Mouse (Mus musculus): ENCODE results near the gene Cdh23.
A peak's percentile ranks its signal among the peaks of the same experiment; 100 is the strongest.

The Cdh23 gene

DNA sequence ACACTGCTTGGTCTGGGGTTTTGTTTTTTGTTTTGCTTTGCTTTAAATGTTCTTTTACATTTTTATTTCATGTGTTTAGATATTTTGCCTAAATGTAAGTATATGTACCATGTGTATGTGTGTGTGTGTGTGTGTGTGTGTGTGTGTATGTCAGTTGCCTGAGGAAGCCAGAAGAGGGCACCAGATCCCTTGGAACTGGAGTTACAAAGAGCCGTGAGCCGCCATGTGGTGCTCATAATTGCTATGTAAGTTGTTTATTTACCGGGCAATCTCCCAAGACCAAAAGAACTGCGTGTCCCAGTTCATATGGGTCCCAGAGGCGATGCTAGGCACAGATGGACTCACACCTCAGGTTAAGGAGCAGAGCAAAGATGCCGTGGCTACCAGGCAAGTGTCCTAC, 214.9 kb downstream of the Cdh23 start:
- DNase-seq (ENCODE audit: low read depth, low spot score) = no peak

GRCm38 (mm10) chr10:60474549-60474948, 221.7 kb downstream of the Cdh23 start:
- DNase-seq (ENCODE audit: low read depth, low spot score) = no peak

- no peak for DNase-seq (ENCODE audit: low read depth, low spot score)
These were observed 222.4 kb downstream of the Cdh23 start for GRCm38 (mm10) chr10:60473782-60474322.

DNA sequence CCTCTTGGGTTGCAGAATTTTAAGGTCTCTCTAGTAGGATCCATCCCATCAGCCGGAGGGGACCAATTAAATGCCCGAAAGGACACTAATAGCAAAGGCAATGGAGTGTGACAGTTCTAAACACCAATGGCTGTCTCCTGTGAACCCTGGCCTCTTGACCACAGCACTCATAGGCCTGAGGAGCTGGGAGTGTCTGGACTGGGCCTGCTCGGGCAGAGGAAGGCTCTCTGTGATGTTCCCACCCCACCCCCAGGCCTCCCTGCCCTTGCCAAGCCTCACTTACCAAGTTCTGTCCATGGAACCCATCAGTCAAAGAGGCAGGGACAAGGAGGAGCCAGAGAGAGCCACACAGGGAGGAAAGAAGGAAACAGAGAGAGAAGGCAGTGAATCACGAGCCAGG, 228.5 kb downstream of the Cdh23 start:
- no peak for DNase-seq (ENCODE audit: low read depth, low spot score)

DNA sequence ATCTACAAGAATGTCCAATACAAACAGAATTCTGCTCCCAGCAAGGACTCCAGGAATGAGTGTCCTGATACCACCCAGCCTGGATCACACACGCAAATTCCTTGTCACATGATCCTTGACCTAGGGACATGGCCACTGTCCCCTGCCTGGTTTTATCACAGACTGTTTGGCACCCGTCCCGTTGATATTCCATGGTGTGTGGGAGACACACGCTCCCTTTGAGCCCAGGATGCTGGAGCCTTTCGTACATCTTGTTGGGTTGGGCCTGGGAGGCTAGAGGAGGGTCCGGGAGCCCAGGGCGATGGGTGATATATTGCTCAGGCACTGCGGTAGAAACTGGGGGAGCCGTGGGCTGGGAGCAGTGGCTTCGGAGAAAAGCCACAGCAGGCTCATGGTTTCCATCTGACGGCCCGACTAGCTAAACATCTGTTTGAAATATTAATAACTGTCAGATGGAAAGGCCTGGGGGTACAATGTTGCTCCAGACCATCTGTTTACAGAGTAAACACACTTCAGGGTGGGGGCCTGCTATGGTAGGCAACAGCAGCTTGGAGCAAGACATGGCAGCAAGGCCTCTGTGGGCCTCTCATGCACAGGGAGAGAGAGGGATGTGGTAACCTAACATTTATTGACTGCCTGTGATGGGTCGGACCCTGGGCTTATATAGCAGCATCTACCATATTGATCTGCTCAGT, 232.2 kb downstream of the Cdh23 start:
- no peak for DNase-seq (ENCODE audit: low read depth, low spot score)

- no peak for DNase-seq (ENCODE audit: low read depth, low spot score)
These were observed 239.5 kb downstream of the Cdh23 start for GRCm38 (mm10) chr10:60456662-60457397.

- DNase-seq (ENCODE audit: low read depth, low spot score) = no peak
These were observed 241.1 kb downstream of the Cdh23 start for GRCm38 (mm10) chr10:60455193-60455592.

DNA sequence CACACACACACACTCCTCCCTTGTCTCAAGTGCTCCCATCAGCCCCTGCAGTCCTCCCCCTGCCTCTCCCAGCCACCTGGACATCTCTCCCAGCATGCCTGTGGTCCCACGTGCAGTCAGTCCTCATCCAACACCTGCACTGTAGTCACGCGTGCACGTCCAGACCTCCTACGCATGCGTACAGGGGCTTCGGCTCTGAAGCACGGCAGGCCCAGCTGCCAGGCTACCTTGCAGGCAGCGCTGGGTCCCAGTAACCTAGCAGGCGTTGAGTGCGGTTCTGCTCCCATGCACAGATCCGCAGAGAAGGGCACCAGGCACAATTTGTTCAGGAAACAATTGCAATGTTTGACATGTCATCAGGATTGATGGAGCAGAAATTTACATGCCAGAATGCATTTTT, 249.1 kb downstream of the Cdh23 start:
- DNase-seq (ENCODE audit: low read depth, low spot score) = no peak

DNA sequence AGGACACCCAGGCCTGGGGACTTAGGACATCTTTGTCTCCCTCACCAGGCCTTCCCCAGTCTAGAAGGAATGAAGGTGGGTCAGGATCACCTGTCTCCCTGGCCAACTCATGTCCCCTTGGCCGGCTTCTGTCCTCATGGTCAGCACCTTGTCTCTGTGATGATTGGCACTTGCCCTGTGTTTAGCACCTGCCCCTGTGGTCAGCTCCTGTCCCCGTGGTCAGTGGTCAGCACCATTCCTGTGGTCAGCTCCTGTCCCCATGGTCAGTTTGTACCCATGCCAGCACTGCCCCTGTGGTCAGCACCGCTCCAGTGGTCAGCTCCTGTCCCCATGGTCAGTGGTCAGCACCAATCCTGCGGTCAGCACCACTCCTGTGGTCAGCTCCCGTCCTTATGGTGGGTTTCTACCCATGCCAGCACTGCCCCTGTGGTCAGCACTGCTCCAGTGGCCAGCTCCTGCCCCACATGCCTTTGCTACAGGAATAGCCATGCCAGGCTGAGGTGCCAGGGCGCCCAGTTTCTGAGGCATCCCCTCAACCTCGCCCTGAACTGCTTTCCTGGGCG, 251.2 kb downstream of the Cdh23 start:
- no peak for DNase-seq (ENCODE audit: low read depth, low spot score)

DNA sequence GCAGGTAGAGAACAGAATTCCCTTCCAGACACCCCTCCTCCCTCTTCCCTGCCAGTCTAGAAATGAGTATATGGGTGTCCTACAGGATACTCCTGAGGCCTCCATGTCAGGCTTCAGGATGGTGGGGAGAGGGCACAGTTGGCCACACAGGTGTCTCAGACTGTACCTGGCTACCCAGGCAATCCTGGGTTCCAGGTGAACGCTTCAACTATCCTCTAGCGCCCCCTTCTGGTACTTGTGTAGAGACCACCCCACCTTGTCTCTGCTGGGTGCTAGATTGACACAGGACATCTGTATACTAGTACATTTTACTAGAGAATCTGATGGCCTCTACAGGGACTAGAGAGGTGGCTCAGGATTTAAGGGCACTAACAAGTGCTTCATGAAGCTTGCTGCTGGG, 253.2 kb downstream of the Cdh23 start:
- DNase-seq (ENCODE audit: low read depth, low spot score) = peak; percentile 69

DNA sequence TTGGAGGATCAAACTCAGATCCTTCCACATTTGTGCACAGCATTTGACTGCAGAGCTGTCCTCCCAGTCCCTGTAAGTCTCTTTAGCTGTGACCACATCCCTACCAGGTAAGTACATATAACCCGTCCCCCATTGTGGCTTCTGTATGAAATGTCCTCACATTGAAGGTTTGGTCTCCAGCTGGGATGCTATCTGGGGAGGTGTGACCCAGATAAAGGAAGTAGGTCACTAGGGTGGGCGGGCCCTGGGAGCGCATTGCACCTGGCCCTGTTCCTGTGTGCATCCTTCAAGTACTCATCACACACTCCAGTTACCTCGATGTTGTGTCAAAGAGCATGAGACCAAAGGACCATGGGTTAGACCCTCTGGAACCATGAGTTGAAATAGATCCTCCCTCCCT, 254.0 kb downstream of the Cdh23 start:
- DNase-seq (ENCODE audit: low read depth, low spot score) = no peak

GRCm38 (mm10) chr10:60432679-60433078, 263.6 kb downstream of the Cdh23 start:
- DNase-seq (ENCODE audit: low read depth, low spot score) = no peak

DNA sequence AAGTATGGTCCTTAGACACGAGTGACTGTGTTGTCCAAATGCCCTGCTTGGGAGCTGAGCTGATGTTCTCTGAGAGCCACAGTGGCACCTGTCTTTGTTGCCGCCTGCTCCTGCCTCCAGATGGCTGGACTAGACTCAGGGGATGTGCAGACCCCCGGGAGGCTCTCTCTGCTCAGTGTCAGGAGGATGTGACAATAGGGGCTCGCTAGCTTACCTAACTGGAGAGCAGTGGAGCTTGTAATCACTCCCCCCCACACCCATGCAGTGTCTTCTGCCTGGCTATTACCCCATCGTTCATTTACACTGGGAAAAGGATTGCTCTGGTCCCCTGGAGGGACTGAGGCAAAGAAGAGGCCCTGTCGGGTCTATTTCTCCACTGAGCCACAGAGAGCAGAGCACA, 265.7 kb downstream of the Cdh23 start:
- no peak for DNase-seq (ENCODE audit: low read depth, low spot score)

GRCm38 (mm10) chr10:60430001-60430400, 266.3 kb downstream of the Cdh23 start:
- DNase-seq (ENCODE audit: low read depth, low spot score) = no peak

GRCm38 (mm10) chr10:60422756-60423155, 273.5 kb downstream of the Cdh23 start:
- no peak for DNase-seq (ENCODE audit: low read depth, low spot score)

GRCm38 (mm10) chr10:60419624-60420023, 276.7 kb downstream of the Cdh23 start:
- DNase-seq (ENCODE audit: low read depth, low spot score) = peak; percentile 54

DNA sequence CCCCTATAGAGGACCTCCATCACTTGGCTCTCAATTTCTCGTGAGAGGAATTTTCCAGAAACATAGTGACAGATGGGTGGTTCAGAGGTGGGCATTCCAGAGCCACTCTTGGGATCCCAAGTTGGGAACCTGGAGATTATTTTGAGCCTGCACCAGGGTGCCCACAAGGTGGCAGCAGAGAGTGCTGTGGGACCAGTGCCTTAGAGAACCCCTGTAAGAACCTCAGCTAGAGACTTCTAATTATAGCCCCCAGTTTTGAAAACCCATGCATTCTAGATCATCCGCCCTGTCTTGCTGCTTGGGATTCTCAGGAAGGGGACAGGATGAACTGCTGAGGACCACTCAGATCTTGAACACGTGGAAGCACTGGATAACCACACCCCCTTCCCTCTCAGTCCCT, 278.2 kb downstream of the Cdh23 start:
- DNase-seq (ENCODE audit: low read depth, low spot score) = peak; percentile 78

DNA sequence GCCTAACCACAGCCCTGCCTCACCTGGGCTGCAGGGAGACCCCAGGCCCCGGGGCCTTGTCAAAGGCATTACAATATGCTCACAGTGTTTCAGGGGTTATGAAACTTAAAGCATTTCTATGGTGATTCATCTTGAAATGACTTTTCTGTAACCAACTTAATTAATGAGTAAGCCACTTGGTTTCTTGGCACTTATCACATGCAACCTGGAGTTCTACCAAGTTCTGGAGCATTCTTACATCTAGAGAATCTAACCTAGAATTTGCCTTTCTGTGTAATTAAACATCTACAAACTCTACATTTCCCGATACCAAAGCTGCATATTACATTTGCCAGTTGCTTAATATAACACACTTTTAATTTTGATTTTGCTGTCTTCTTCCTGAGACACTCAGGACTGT, 279.2 kb downstream of the Cdh23 start:
- no peak for DNase-seq (ENCODE audit: low read depth, low spot score)

GRCm38 (mm10) chr10:60413756-60414155, 282.5 kb downstream of the Cdh23 start:
- DNase-seq (ENCODE audit: low read depth, low spot score) = no peak

- DNase-seq (ENCODE audit: low read depth, low spot score) = no peak
These were observed 284.5 kb downstream of the Cdh23 start for GRCm38 (mm10) chr10:60411794-60412193.

DNA sequence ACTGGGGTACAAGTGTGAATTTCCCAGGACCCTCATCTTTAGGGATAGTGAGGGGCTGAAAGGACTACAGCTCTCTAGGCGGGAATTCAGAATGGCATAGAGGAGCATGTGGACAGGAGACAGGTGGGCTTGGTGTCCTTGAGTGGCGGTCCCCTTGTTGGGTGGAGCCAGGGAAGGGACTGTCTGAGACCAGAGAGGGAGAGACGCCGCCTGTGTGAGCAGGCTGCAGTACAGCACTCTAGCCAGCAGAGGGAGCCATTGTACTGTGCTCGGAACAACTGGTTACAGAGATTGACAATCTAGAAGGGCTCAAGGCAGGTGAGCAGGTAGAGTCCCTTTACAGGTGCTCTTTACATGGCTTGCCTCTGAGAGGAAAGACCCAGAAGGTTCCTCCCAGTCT, 288.5 kb downstream of the Cdh23 start:
- peak; percentile 86 for DNase-seq (ENCODE audit: low read depth, low spot score)

DNA sequence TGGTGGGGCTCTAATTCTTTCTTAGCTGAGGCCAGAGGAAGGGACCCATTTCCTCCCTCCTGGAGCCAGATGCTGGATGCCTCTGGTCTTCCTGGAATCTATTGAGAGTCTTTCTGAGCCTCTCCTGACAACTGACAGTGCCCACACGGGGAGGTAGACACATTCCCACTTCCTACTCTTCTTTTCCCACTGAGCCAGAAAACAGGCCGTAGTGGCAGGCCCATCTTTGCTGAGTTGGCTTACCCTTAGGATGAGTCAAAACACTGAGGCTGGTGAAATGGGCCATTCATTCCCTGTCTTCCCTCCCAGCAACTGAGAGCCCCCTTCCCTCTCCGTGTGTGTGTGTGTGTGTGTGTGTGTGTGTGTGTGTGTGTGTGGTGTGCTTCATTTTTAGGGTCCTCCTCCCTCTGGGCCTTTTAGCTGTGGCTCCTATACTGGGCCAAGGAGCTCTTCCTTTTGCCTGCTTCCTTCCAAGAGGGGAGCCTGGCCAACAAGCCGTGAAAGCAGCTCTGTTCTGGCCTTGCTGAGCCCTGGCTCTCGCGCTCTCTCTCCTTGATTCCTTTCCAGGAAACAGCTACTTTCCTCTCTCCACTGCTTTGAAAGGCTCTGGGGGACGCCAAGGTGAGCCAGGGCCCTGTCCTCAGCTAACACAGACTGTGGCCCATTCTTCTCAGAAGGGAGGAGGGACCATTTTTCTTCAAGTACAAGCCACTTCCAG, 290.7 kb downstream of the Cdh23 start:
- DNase-seq (ENCODE audit: low read depth, low spot score) = no peak

Data from CD4-positive, CD25-positive, alpha-beta regulatory T cell, adult 2 months (primary cell).